Mouse (Mus musculus) lung, embryonic 15.5 days (tissue): Measurements from ENCODE around the gene Armc10. TPM values are rescaled to one million over a fixed set of nuclear protein-coding genes. Genes with fewer than 3 reads are reported as not detected.

Source experiments
- polyA plus RNA-seq: library from polyadenylated mRNA; unstranded; fragments of >200 nt; fragmentation: Nextera tagmentation; extraction: Ambion mirVana; gene quantifications from 2 replicates; pipeline ENCODE4 v1.2.1, GENCODE M21; 2015

Gene Armc10
- polyA plus RNA-seq, 1 experiment from 2014 or later = 42.8 TPM

Other genes with a start within 250 kb of the Armc10 start
- 1.4 and 1.5 TPM in 2 replicates for gene Ccdc146, start 221.1 kb upstream of the Armc10 start, polyA plus RNA-seq
- gene Fam185a, start 220.9 kb upstream of the Armc10 start, polyA plus RNA-seq = 5.5 and 6.0 TPM in 2 replicates
- 54.0 and 55.0 TPM in 2 replicates for gene Lrrc17, start 102.3 kb upstream of the Armc10 start, polyA plus RNA-seq
- gene Fbxl13, start 179 bp upstream of the Armc10 start, polyA plus RNA-seq = 0.72 and 0.91 TPM in 2 replicates
- gene Napepld, start 55.6 kb downstream of the Armc10 start, polyA plus RNA-seq = 4.0 and 4.9 TPM in 2 replicates
- gene Pmpcb, start 91.3 kb downstream of the Armc10 start, polyA plus RNA-seq = 76.3 and 78.8 TPM in 2 replicates
- 62.4 and 66.9 TPM in 2 replicates for gene Dnajc2, start 139.4 kb downstream of the Armc10 start, polyA plus RNA-seq
- gene Psmc2, start 139.5 kb downstream of the Armc10 start, polyA plus RNA-seq = 187 and 190 TPM in 2 replicates
- 0.16 TPM in 1 of 2 replicates, not detected in the other for gene Slc26a5, start 219.8 kb downstream of the Armc10 start, polyA plus RNA-seq